Mouse (Mus musculus) C2C12 (cell line): ENCODE measurements around the gene Cecr2.

Experiments
- CEBPB ChIP-seq: IDR thresholded peaks from one replicate; pipeline ENCODE4 v1.6.1; 2011; ENCODE audit warnings: low read depth, mild to moderate bottlenecking, control low read depth, moderate library complexity
- CTCF ChIP-seq: IDR thresholded peaks from one replicate; pipeline ENCODE4 v1.5.1; 2011; ENCODE audit not compliant: control insufficient read depth, insufficient read depth, insufficient read length
- FOSL1 ChIP-seq: IDR thresholded peaks from one replicate; pipeline ENCODE4 v1.8.0; 2011; ENCODE audit warnings: mild to moderate bottlenecking, low read length; ENCODE audit not compliant: poor library complexity, insufficient read depth, severe bottlenecking
- MAX ChIP-seq: IDR thresholded peaks from one replicate; pipeline ENCODE4 v1.6.1; 2011; ENCODE audit warnings: mild to moderate bottlenecking, control low read depth
- MYOD1 ChIP-seq: IDR thresholded peaks from one replicate; pipeline ENCODE4 v1.6.1; 2011; ENCODE audit warnings: low read depth; ENCODE audit not compliant: control insufficient read depth, insufficient read length
- MYOG ChIP-seq: IDR thresholded peaks from one replicate; pipeline ENCODE4 v1.6.1; 2011; ENCODE audit not compliant: control insufficient read depth, insufficient read length; ENCODE audit errors: extremely low read depth
- USF1 ChIP-seq: IDR thresholded peaks from one replicate; pipeline ENCODE4 v1.6.1; 2011; ENCODE audit warnings: low read depth, mild to moderate bottlenecking, control low read depth, moderate library complexity

DNA sequence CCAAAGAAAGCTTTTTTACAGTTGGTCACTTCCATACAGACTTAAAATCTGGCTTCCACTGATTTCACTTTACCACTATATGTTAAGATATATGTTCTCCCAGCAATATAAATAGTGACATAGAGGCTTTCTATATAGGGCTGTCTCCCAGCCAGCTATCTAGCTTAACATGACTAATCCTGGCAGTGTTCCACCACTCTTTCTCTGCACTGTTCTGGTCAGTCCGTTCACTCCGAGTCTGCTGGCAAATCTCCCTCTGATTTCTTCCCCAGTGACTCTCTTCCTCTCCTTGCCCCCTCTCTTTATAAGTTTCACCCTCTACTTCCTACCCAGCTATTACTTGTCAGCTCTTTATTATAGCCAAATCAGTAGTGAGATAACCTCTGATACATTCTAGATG is 59.8 kb downstream of the Cecr2 start:
- TF ChIP-seq CTCF = no peak
- no peak for TF ChIP-seq MAX
- TF ChIP-seq USF1 = no peak
- no peak for TF ChIP-seq MYOG
- TF ChIP-seq FOSL1 = no peak
- TF ChIP-seq MYOD1 = no peak
- TF ChIP-seq CEBPB = no peak
